Mouse (Mus musculus): ENCODE measurements at regions not wholly inside any gene's neighbourhood (a gene's known extent, or its start where the extent isn't known, plus 50 kb on each side); places are given as distances from the start of the nearest gene placed in this dataset.

DNA sequence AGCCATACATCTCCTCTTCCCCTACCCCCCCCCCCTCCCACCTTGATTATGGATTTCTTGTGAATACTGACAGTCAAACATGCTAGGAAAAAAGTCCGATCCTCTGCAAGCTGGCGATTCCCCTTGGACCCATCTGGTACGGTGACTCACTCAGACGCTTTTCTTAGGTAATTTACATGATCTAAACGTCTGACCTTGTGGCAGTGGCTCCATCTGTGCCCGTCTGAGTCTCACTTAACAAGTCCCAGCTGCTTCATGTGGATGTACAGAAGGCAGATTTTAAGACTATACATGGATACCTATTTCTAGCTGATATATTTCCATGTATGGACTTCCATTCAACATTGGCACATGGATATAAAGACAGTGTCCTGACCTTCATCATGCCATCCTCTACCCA, 481.0 kb downstream of the Lipi start:
- no peak for ATAC-seq (ENCODE audit: low read depth)
- Histone ChIP-seq H3K4me3 (ENCODE audit: low read depth, low read length) (no peak overlapping the region), H3K36me3 (ENCODE audit: control insufficient read depth, insufficient read depth, low read length) (no peaks in the 10 kb centered on the region), H3K27ac (ENCODE audit: low read depth, low read length) (no peak overlapping the region), H3K4me2 (ENCODE audit: low read depth, low read length) (no peak overlapping the region), H3K4me1 (ENCODE audit: control insufficient read depth, insufficient read depth, low read length) (no peaks in the 10 kb centered on the region), H3K9ac (replicated peaks; ENCODE audit: low read depth, low read length) (no peak overlapping the region), H3K27me3 (ENCODE audit: control insufficient read depth, insufficient read depth, low read length) (no peaks in the 10 kb centered on the region), H3K9me3 (ENCODE audit: control insufficient read depth, low read length) (no peaks in the 10 kb centered on the region)
- WGBS: 35% methylated on average over 6 of the region's 6 CpGs

- no peak overlapping the region for H3K9ac ChIP-seq (replicated peaks; ENCODE audit: low read depth, low read length)
- peak overlapping the region; percentile 29 for H3K4me3 ChIP-seq (ENCODE audit: low read depth, low read length)
- no peaks in the 10 kb centered on the region for H3K27me3 ChIP-seq (ENCODE audit: control insufficient read depth, insufficient read depth, low read length)
- no peaks in the 10 kb centered on the region for H3K9me3 ChIP-seq (ENCODE audit: control insufficient read depth, low read length)
- no peak overlapping the region for H3K27ac ChIP-seq (ENCODE audit: low read depth, low read length)
- peak; percentile 49; the same call in 1 of the 2 replicates for ATAC-seq (ENCODE audit: low read depth)
- peak overlapping the region; percentile 56 for H3K4me2 ChIP-seq (ENCODE audit: low read depth, low read length)
- no peaks in the 10 kb centered on the region for H3K36me3 ChIP-seq (ENCODE audit: control insufficient read depth, insufficient read depth, low read length)
- peaks cover 2% of the 10 kb centered on the region; the same call in 1 of the 2 replicates for H3K4me1 ChIP-seq (ENCODE audit: control insufficient read depth, insufficient read depth, low read length)
- WGBS: 27% methylated on average over 6 of the region's 6 CpGs
These were observed 492.7 kb downstream of the Lipi start for GRCm38 (mm10) chr16:75093163-75093562.

DNA sequence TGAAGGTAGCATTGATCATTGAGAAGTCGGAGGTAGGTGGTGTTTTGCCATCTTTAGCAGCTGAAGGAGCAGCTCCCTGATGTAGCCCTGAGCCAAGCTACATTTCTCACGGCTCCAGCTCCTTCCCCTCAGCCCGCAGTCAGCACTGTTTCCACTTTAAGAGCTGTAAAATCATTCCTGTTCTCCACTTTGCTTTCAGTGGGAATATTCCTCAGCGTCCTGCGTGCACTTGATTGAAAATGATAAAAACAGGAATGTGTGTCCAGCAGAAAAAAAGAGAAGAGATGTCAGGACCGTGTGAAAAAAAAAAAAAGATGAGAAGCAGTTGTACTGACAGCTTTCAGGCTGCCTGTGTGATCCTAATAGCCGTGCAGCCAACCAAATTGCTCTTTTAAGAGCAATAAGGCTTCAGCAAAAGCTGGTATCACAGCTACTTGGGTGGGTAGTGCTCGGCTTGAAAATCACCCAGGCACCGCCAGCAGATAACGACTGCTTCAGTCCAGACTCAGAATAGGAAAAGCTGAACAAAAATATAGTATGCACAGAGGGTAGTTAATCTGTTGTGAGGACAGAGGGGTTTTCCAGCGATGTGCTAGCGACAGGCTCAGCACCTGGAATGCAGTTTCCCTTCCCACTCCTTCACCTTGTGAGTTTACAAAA, 493.3 kb downstream of the Lipi start:
- ATAC-seq (ENCODE audit: low read depth): peak; percentile 69
- Histone ChIP-seq H3K27ac (ENCODE audit: low read depth, low read length) (peak overlapping the region; percentile 41; the same call in 1 of the 2 replicates), H3K36me3 (ENCODE audit: control insufficient read depth, insufficient read depth, low read length) (no peaks in the 10 kb centered on the region)

GRCm38 (mm10) chr16:75091931-75092330, 493.9 kb downstream of the Lipi start:
- peaks cover 2% of the 10 kb centered on the region; the same call in 1 of the 2 replicates for H3K4me1 ChIP-seq (ENCODE audit: control insufficient read depth, insufficient read depth, low read length)
- 34% methylated on average over 2 of the region's 2 CpGs for WGBS
- no peak for ATAC-seq (ENCODE audit: low read depth)
- H3K36me3 ChIP-seq (ENCODE audit: control insufficient read depth, insufficient read depth, low read length): no peaks in the 10 kb centered on the region
- peak overlapping the region; percentile 29 for H3K4me3 ChIP-seq (ENCODE audit: low read depth, low read length)
- no peaks in the 10 kb centered on the region for H3K27me3 ChIP-seq (ENCODE audit: control insufficient read depth, insufficient read depth, low read length)
- H3K9ac ChIP-seq (replicated peaks; ENCODE audit: low read depth, low read length): peak overlapping the region; percentile 28; the same call in 1 of the 2 replicates
- 0 out of 2 replicates have a peak overlapping the region, but pooled peaks have one; percentile 10 for H3K27ac ChIP-seq (ENCODE audit: low read depth, low read length)
- H3K9me3 ChIP-seq (ENCODE audit: control insufficient read depth, low read length): no peaks in the 10 kb centered on the region
- H3K4me2 ChIP-seq (ENCODE audit: low read depth, low read length): peak overlapping the region; percentile 56

More for the DNA sequence above, 493.3 kb downstream of the Lipi start:
- Histone ChIP-seq H3K27me3 (ENCODE audit: control insufficient read depth, insufficient read depth, low read length) (no peaks in the 10 kb centered on the region), H3K4me2 (ENCODE audit: low read depth, low read length) (peak overlapping the region; percentile 56), H3K9me3 (ENCODE audit: control insufficient read depth, low read length) (no peaks in the 10 kb centered on the region), H3K4me1 (ENCODE audit: control insufficient read depth, insufficient read depth, low read length) (peaks cover 2% of the 10 kb centered on the region; the same call in 1 of the 2 replicates), H3K4me3 (ENCODE audit: low read depth, low read length) (peak overlapping the region; percentile 29), H3K9ac (replicated peaks; ENCODE audit: low read depth, low read length) (peak overlapping the region; percentile 39; the same call in 1 of the 2 replicates)
- WGBS: 6% methylated on average over 12 of the region's 12 CpGs

GRCm38 (mm10) chr16:75089383-75090035, 496.4 kb downstream of the Lipi start:
- Histone ChIP-seq H3K9me3 (ENCODE audit: control insufficient read depth, low read length) (no peaks in the 10 kb centered on the region), H3K36me3 (ENCODE audit: control insufficient read depth, insufficient read depth, low read length) (no peaks in the 10 kb centered on the region), H3K4me3 (ENCODE audit: low read depth, low read length) (no peak overlapping the region), H3K4me2 (ENCODE audit: low read depth, low read length) (no peak overlapping the region), H3K27me3 (ENCODE audit: control insufficient read depth, insufficient read depth, low read length) (no peaks in the 10 kb centered on the region), H3K4me1 (ENCODE audit: control insufficient read depth, insufficient read depth, low read length) (peaks cover 2% of the 10 kb centered on the region; the same call in 1 of the 2 replicates), H3K9ac (replicated peaks; ENCODE audit: low read depth, low read length) (no peak overlapping the region), H3K27ac (ENCODE audit: low read depth, low read length) (no peak overlapping the region)
- ATAC-seq (ENCODE audit: low read depth): no peak
- 63% methylated on average over 6 of the region's 6 CpGs for WGBS

- ATAC-seq (ENCODE audit: low read depth): no peak
- Histone ChIP-seq H3K27ac (ENCODE audit: low read depth, low read length) (no peak overlapping the region), H3K4me1 (ENCODE audit: control insufficient read depth, insufficient read depth, low read length) (peaks cover 2% of the 10 kb centered on the region; the same call in 1 of the 2 replicates), H3K36me3 (ENCODE audit: control insufficient read depth, insufficient read depth, low read length) (no peaks in the 10 kb centered on the region), H3K4me3 (ENCODE audit: low read depth, low read length) (no peak overlapping the region), H3K9me3 (ENCODE audit: control insufficient read depth, low read length) (no peaks in the 10 kb centered on the region), H3K9ac (replicated peaks; ENCODE audit: low read depth, low read length) (no peak overlapping the region), H3K4me2 (ENCODE audit: low read depth, low read length) (no peak overlapping the region), H3K27me3 (ENCODE audit: control insufficient read depth, insufficient read depth, low read length) (no peaks in the 10 kb centered on the region)
- 77% methylated on average over 5 of the region's 5 CpGs for WGBS
These were observed 497.2 kb downstream of the Lipi start for GRCm38 (mm10) chr16:75088701-75089100.

DNA sequence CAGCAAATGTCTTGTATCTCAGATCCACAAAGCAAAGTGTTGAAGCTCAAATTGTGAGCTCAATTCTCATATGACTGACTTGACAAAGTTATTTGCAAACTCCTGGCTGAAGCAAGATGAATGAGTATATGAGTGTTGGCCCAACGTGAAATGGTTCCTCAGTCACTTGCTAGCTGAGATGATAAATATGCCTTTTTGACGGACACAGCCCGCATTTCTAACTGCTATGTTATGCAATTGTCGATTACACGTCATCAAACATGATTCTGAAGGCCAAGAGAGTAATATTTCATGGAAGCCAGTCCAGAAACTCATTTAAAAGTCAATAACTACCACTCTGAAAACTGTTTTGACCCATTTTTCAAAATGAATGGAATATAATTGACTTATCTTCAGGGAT, 520.6 kb downstream of the Lipi start:
- Histone ChIP-seq H3K9ac (replicated peaks; ENCODE audit: low read depth, low read length) (no peak overlapping the region), H3K4me2 (ENCODE audit: low read depth, low read length) (no peak overlapping the region), H3K4me1 (ENCODE audit: control insufficient read depth, insufficient read depth, low read length) (no peaks in the 10 kb centered on the region), H3K27me3 (ENCODE audit: control insufficient read depth, insufficient read depth, low read length) (no peaks in the 10 kb centered on the region), H3K27ac (ENCODE audit: low read depth, low read length) (no peak overlapping the region), H3K9me3 (ENCODE audit: control insufficient read depth, low read length) (no peaks in the 10 kb centered on the region), H3K36me3 (ENCODE audit: control insufficient read depth, insufficient read depth, low read length) (no peaks in the 10 kb centered on the region), H3K4me3 (ENCODE audit: low read depth, low read length) (no peak overlapping the region)
- WGBS: 75% methylated on average over 5 of the region's 5 CpGs
- ATAC-seq (ENCODE audit: low read depth): no peak

DNA sequence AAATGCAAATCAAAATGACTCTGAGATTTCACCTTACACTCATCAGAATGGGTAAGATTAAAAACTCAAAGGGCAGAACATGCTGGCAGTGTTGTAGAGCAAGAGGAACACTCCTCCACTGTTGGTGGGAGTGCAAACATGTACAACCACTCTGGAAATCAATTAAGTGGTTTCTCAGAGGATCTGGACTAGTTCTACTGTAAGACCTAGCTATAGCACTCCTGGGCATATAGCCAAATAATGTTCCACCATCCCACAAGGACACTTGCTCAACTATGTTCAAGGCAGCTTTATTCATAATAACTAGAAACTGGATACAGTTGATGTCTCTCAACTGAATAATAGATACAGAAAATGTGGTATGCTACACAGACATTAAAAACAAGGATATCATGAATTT, 532.9 kb downstream of the Lipi start:
- Histone ChIP-seq H3K4me3 (ENCODE audit: low read depth, low read length) (no peak overlapping the region), H3K9ac (replicated peaks; ENCODE audit: low read depth, low read length) (no peak overlapping the region), H3K9me3 (ENCODE audit: control insufficient read depth, low read length) (no peaks in the 10 kb centered on the region), H3K4me2 (ENCODE audit: low read depth, low read length) (no peak overlapping the region), H3K4me1 (ENCODE audit: control insufficient read depth, insufficient read depth, low read length) (no peaks in the 10 kb centered on the region), H3K27ac (ENCODE audit: low read depth, low read length) (no peak overlapping the region), H3K36me3 (ENCODE audit: control insufficient read depth, insufficient read depth, low read length) (no peaks in the 10 kb centered on the region), H3K27me3 (ENCODE audit: control insufficient read depth, insufficient read depth, low read length) (no peaks in the 10 kb centered on the region)
- ATAC-seq (ENCODE audit: low read depth): no peak

- 71% methylated on average over 2 of the region's 2 CpGs for WGBS
- no peak overlapping the region for H3K9ac ChIP-seq (replicated peaks; ENCODE audit: low read depth, low read length)
- H3K4me1 ChIP-seq (ENCODE audit: control insufficient read depth, insufficient read depth, low read length): no peaks in the 10 kb centered on the region
- no peaks in the 10 kb centered on the region for H3K36me3 ChIP-seq (ENCODE audit: control insufficient read depth, insufficient read depth, low read length)
- H3K4me3 ChIP-seq (ENCODE audit: low read depth, low read length): no peak overlapping the region
- H3K27me3 ChIP-seq (ENCODE audit: control insufficient read depth, insufficient read depth, low read length): no peaks in the 10 kb centered on the region
- peak; percentile 51; the same call in 1 of the 2 replicates for ATAC-seq (ENCODE audit: low read depth)
- H3K4me2 ChIP-seq (ENCODE audit: low read depth, low read length): no peak overlapping the region
- H3K27ac ChIP-seq (ENCODE audit: low read depth, low read length): no peak overlapping the region
- H3K9me3 ChIP-seq (ENCODE audit: control insufficient read depth, low read length): no peaks in the 10 kb centered on the region
These were observed 539.9 kb downstream of the Lipi start for GRCm38 (mm10) chr16:75045969-75046368.

Measured in neural tube, embryonic 14.5 days (tissue).